Mouse (Mus musculus): ENCODE measurements around the gene Pdzd4.

DNA sequence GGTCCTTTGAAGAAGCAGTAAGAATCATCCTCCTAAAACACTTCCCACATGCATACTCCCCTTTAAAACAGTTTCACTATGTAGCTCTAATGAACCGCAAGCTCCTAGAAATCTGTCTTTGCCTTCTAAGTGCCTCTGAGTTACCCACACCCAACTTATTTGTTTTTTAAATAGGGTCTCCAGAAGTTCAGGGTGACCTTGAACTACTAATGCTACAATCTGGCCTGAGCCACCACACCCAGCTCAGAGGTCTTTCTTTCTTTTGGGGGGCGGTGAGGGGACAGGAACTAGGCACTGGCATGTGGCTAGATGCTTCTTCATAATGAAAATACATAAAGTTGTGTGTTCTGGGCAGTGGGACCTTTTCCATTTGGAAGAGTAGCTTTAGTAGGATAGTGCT is 27.3 kb downstream of the Pdzd4 start:
- TF ChIP-seq CTCF (IDR thresholded peaks at IDR 0.05; ENCODE audit: low read depth): no peak
- TF ChIP-seq EP300 (IDR thresholded peaks at IDR 0.05; ENCODE audit: low read depth): no peak

All from liver, embryonic 14.5 days (tissue).